Mouse (Mus musculus): ENCODE data around the gene Olfr373.
"Not testable (repeated sequence)": the region's sequence is repeated elsewhere in the genome, so short reads cannot be mapped to it uniquely, and the experiment has no call there.

Olfr373 gene

DNA sequence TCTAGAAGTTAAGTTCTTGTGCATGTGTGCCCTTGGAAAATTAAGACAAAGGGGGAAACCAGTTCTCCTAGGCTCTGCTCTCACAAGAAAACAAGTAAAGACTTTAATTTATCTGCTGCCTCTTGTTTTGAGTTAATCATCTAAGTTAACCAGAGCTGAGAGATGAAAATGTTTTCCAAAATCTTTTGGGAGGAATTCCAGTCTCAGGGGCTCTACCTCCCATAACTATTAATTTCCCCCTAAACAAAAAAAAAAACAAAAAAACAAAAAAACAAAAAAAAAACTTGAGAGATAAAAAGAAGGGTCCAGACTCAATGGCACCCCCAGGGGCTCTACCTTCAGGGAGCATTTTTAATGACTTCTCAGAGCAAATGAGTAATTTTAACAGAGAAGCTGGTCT lies at the start of gene Olfr373:
Gene Olfr373 (plus strand): TSS at position 301 of the 400 bp plus-strand sequence.
- in situ Hi-C loops (cut with MboI), result loop anchor here (25.0 kb wide), 1 partner anchor 946 kb away; no protein-coding TSS in a partner anchor

DNA sequence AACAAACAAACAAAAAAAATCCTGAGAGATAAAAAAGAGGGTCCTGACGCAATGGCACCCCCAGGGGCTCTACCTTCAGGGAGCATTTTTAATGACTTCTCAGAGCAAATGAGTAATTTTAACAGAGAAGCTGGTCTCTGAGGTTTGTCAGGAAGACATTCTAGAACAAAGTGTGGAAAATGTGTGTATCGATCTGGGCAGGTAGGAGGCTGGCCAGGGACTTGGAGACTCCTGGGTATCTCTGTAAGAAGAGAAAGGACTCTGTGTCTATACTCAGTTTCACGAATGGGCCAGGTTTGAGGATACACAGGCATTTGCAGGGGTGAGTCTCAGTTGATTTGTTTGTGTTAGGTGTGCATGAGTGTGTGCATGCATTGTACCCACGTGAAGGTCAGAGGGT lies 42.1 kb upstream of the Olfr373 start, which contains the start of gene Olfr372:
Gene Olfr372 (plus strand): TSS at position 301 of the 400 bp plus-strand sequence.
- in situ Hi-C loops (cut with MboI), result not testable (repeated sequence)

DNA sequence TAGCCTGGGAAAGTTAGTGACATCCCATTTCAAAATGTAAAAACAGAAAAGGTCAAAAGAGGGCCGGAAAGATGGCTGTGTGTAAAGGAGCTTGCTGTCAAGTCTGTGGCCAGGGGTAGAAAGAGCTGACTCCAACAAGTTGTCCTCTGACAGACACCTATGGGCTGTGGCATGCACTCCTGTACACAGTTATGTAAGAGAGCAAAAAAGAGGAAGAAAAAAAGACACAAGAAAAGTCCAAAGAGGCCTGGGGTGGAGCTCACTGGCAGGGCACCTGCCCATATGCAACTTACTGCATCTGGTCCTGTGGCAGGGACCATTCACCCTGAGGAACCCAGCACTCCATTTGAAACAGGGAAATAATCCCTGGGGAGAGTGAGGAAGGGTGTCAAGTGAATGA lies 40.5 kb upstream of the Olfr373 start:
- in situ Hi-C loops (cut with MboI), result no loop called here

GRCm38 (mm10) chr8:72054633-72055032 lies 28.3 kb upstream of the Olfr373 start:
- in situ Hi-C loops (cut with MboI), result not testable (repeated sequence)

- in situ Hi-C loops (cut with MboI), result not testable (repeated sequence)
Observed at GRCm38 (mm10) chr8:72057643-72058042, 25.3 kb upstream of the Olfr373 start.

DNA sequence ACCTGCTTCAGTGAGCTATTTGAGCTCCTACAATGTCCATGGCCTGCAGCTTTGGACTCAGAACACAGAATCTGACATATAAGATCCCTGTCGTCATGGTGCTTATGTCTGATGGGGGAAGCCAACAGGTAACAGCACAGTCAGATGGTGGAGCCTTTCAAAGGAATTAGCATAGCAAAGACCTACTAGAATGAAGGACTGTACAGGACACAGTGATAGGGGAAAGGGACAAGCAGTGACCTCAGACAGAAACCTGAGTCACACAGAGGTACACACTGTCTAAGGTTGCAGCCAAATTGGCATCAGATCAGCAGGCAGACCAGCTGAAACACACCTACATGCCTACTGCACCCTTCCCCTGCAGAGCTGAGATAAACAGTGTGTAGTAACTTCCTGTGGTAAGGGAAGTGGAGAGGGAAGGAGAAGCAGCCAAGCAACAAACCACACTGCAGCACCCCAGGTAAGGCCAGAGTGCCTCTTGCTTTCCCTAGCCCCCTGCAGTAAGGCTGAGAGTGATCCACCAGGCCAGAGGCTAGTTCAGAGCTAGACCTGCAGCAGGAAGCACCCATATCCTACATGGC lies 16.1 kb upstream of the Olfr373 start:
- in situ Hi-C loops (cut with MboI), result not testable (repeated sequence)

GRCm38 (mm10) chr8:72084744-72085143 lies 1.8 kb downstream of the Olfr373 start:
- in situ Hi-C loops (cut with MboI), result loop anchor here (25.0 kb wide), 1 partner anchor 947 kb away; no protein-coding TSS in a partner anchor

GRCm38 (mm10) chr8:72087611-72088010 lies 4.6 kb downstream of the Olfr373 start:
- in situ Hi-C loops (cut with MboI), result loop anchor here (25.0 kb wide), 1 partner anchor 950 kb away; no protein-coding TSS in a partner anchor

GRCm38 (mm10) chr8:72096721-72097120 lies 13.7 kb downstream of the Olfr373 start:
- in situ Hi-C loops (cut with MboI), result loop anchor here (25.0 kb wide), 1 partner anchor 959 kb away; no protein-coding TSS in a partner anchor

DNA sequence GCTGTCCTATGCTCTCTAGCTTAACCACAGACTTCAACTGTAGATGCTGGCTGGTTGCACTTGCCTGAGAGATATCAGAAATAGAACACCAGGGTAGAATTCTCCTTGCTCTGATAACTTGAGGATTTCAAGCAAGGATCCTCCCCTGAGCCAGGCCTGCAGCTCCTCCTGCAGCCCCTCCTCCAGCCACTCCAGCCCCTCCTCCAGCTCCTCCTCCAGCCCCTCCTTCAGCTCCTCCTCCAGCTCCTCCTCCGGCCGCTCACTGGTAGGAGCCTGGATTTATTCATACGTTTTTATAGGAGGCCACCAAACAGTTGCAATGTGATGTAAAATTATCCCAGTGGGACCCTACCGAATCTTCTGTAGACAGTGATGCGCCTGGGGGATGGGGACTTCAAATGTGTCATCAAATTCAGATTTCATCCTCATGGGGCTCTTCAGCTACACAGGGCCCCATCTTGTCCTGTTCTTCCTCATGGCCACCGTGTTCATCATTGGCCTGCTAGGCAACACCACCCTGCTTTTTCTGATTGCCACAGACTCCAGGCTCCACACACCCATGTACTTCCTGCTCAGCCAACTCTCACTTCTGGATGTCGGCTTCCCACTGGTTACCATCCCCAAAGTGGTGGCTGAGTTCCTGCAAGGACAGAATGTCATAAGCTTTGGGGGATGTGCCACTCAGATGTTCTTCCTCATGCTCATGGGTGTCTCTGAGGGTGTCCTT lies 16.6 kb downstream of the Olfr373 start:
- in situ Hi-C loops (cut with MboI), result loop anchor here (25.0 kb wide), 1 partner anchor 962 kb away; no protein-coding TSS in a partner anchor

GRCm38 (mm10) chr8:72105165-72105564 lies 22.2 kb downstream of the Olfr373 start:
- in situ Hi-C loops (cut with MboI), result no loop called here

- in situ Hi-C loops (cut with MboI), result no loop called here
Observed at GRCm38 (mm10) chr8:72106740-72107139, 23.8 kb downstream of the Olfr373 start, which contains the start of gene Olfr374. TSS of gene Olfr374 (plus strand) at chr8:72107040.

GRCm38 (mm10) chr8:72110876-72111275 lies 27.9 kb downstream of the Olfr373 start:
- in situ Hi-C loops (cut with MboI), result no loop called here

- in situ Hi-C loops (cut with MboI), result no loop called here
Observed at GRCm38 (mm10) chr8:72112486-72112885, 29.5 kb downstream of the Olfr373 start.

- in situ Hi-C loops (cut with MboI), result no loop called here
Observed at GRCm38 (mm10) chr8:72115202-72115601, 32.2 kb downstream of the Olfr373 start.

DNA sequence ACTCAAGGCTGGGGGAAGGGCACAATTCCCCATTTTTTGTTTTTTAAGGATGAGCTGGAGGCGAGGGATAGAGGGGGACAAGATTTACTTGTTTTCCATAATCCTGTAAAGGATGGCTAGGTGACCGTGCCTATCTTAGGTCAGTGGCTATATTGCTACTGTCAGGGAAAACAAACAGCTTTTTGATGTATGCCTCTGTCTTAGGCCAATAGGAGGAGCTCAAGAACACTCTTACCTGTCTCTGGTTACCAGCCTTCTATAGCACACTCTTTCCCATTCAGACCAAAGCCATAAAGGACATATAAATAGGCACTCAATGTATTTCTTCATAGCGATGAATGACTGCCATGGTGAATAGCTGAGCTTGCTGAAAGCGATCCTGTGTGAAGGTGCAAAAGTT lies 35.6 kb downstream of the Olfr373 start:
- in situ Hi-C loops (cut with MboI), result no loop called here

DNA sequence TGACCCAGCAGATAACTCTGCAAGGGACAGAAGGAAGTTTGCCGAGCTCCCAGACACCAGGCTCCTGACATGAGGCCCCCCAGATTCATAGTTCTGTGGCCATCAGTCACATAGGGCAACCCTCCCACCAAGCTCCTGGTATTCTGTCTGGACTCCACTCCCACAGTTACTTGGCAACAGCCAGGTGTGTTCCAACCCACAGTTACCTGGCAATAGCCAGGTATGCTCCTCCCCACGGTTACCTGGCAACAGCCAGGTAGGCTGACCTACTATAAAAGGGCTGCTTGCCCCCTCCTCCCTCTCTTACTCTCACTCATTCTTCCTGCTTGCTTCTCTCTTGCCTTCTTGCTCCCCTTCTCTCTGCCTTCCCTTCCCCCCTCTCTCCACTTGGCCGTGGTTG lies 38.5 kb downstream of the Olfr373 start:
- in situ Hi-C loops (cut with MboI), result not testable (repeated sequence)

DNA sequence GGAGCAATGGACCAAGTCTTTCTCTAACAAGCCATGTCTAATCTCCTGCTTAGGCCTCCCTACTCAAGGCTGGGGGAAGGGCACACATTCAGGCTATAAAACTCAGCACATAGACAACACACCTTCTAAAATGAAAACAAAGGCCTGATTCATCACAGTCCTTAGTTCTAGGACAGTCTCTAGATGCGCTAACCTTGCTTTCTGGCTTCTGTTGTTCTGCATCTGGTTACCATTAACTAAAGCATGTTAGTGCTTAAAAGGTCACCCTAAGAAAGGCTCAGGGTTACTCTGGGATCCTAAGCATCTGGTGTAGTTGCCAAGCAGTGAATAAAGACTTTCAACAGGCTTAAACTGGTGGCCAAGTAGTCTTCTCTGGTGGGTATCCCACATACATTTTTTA lies 39.0 kb downstream of the Olfr373 start:
- in situ Hi-C loops (cut with MboI), result no loop called here

DNA sequence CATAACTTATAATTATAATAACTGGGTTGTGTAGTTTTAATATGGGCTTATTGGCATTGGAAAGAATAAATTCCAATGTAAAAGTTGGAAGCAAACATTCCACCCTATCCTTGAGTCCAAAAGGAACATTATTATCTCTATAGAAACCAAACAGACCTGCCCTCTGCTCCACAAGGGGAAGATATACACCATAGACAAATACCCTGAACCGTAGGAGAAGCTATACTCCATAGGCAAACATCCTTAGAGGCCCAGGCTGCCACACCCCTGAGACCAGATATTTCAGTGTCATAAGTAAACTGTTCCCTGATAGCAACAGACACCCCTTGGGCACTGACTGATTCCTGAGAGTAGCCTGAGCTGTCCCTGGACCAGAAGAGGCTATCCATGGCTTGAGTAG lies 44.9 kb downstream of the Olfr373 start:
- in situ Hi-C loops (cut with MboI), result no loop called here

DNA sequence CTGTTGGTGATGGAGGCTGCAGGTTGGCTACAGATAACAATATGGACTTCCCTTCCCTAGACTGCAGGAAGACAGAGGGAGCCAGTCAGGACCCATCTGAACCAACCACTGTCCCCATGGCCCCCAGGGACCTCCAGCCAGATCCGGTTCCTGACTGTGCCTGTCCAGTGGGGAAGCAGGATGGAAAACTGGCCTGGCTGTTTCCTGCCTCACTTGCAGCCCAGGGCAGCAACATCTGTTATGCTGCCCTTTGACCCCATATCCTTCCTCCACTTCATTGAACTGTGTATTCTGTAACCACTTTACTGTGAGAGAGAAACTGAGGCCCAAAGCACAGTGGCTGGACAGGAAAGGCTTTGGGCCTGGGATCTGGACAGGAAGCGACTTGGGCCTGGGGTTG lies 48.3 kb downstream of the Olfr373 start:
- in situ Hi-C loops (cut with MboI), result no loop called here

DNA sequence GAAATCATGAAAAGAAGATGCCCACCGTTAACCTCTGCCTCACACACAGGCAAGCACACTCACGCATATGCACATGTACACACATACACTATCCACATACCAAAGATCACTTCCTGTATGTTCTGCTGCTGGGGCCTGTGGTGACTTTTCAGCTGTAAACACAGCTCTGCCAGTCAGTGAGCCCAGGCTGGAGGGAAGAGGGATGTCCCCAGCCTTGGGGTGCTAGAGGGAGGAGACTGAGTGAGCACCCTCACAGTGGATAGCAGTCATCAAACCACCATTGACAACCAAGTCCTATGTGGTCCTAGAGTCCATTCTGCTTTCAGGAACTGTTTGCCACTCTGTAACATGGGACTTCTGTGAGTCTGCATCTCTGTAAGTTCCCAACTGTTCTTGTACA lies 48.9 kb downstream of the Olfr373 start:
- in situ Hi-C loops (cut with MboI), result no loop called here

- in situ Hi-C loops (cut with MboI), result no loop called here
Observed at GRCm38 (mm10) chr8:72132417-72132816, 49.4 kb downstream of the Olfr373 start.

- in situ Hi-C loops (cut with MboI), result no loop called here
Observed at GRCm38 (mm10) chr8:72132891-72133290, 49.9 kb downstream of the Olfr373 start.
